Mouse (Mus musculus) lung, postnatal 10 days (tissue): ENCODE results near the gene Pde4d.
A peak's percentile ranks its signal among the peaks of the same experiment; 100 is the strongest.
"Not testable (repeated sequence)": the region's sequence is repeated elsewhere in the genome, so short reads cannot be mapped to it uniquely, and the experiment has no call there.

Experiments used
- DNase-seq: peaks from one replicate; pipeline ENCODE4 v3.0.0; 2021

The Pde4d gene

DNA sequence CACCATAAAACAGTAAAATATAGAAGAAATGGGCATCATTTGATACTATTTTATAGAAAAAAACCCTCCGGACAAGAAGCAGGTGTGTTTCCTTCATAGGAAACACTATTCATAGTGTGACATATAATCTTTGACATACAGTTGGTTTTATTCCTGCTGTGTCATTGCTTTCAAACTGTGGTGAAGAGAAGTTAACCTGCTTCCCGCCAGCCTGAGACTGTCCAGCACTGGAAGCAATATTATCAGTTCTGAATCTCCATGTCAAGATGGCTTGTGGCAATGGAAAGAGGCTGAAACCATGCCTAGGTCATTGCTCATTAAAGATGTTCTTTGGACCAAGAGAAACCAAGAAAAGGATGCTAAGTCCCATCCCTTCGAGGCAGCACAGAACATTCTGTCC, 265.3 kb downstream of the Pde4d start:
- DNase-seq, result no peak

DNA sequence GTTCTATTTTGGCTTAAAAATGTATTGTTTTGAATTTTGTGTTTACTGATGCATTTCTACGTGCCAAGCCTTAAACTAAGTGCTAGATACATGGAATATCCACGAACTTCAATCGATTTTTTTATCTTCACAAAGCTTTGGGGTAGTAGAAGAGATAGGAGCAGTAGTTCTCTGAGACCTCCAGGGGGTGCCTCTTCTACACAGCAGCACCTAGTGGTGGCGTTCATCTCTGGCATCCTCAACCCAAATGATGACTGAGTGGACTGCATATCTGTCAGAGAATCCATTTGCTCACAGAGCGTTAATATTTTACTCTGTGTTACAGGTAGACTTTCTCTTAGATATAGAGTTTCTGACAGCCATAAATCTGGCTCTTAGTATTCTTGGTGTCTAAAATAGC, 272.5 kb downstream of the Pde4d start:
- DNase-seq, result peak; percentile 45

DNA sequence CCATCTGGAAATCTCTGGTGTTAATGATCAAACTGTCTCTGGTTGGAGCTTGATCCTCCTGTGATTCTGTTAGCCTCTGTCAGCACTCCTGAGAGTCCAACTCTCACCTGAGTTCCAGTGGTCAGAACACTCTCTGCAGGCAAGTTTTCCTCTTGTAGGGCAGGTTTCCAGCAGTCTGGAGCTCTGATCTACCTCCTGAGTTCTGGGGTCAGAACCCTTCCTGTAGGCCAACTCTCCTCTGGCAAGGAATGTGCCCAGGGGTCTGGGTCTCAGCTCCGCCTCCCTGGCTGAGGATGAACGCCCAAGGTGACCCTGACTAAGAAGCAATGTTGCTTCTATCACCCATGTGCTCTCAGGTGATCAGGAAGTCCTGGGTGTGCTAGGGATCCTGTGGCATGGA, 284.6 kb downstream of the Pde4d start:
- not testable (repeated sequence) for DNase-seq

DNA sequence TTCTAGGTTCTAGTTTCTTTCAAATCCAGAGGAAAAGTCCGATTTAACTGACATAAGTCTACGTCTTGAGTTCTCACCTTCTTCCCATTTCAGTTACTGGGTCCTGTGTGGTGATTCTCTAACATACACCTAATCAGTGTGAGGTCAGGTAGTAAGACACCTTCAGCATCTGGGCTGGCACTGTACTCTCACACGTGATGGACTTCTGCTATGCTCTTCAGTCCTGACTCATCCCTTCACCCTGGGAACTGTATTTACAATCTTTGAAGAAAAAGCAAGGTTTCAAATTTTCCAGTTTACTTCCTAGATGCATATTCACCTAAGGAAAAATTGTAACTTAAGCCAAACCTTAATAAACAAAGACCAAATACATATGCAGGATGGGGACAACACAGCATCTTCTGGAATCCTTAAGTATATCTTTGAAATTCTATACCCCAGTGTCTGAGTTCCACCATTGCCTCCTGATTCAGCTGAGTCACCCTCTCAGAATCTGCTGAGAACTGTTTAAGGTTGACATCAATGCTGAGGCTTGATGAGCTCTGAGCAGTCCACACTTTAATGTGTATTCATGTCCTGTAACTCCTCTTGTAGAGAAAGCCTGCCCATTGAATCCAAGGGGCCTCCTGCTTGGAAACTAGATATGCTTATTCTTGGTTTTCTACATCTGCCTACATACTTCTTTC, 301.6 kb downstream of the Pde4d start:
- no peak for DNase-seq

DNA sequence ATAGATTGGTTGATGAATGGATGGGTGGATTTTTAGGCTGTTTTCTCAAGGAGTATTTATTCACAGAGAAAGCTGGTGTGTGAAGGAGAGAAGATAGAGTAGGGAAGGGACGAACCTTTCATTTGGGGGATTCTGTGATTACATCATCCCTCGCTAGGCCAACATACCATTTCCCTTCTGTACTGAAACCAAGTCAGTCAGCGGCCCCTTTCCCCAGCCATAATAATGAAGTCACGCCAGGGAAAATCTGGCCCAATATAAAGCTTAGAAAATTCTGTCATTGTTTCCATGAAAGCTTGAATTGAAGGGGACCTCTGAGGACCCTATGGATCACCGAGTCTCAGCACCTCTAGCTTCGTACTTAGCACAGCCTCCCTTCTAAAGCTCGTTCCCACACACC, 307.7 kb downstream of the Pde4d start:
- no peak for DNase-seq

DNA sequence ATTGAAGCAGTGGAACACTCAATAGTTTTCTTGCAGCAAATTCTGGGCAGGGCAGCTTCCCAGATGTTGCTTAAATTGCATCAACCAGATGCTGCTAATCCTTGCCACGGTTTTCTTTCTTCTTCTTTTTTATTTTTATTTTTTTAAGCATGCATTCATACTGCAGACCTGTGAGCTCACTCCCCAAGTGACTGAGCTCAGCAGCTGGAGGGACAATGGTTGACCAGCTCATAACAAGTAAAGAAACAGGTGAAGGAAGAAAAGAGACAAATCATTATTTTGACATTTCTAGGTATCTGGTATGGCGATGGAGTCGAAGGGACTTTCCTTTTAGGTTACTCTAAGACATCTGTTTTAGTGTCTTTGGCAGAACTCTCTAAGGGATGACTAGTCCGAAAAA, 308.6 kb downstream of the Pde4d start:
- no peak for DNase-seq

DNA sequence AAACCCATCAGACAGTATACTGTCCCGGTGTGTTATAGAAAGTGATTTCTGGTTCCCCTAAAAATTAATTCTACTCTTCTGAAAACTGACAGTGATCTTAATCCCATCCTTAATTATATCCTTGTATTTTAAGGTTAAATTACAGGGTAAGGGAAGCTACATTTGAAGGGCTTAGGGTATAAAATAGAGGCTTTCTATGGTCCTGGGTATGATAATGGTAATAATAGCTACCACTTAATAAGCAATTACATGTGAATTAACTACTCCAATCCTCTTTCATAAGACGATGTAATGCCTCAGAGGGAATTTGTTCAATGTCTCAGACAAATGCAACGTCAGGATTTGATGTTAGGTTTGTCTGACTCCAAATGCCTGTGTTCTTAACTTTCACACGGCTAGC, 309.4 kb downstream of the Pde4d start:
- no peak for DNase-seq

DNA sequence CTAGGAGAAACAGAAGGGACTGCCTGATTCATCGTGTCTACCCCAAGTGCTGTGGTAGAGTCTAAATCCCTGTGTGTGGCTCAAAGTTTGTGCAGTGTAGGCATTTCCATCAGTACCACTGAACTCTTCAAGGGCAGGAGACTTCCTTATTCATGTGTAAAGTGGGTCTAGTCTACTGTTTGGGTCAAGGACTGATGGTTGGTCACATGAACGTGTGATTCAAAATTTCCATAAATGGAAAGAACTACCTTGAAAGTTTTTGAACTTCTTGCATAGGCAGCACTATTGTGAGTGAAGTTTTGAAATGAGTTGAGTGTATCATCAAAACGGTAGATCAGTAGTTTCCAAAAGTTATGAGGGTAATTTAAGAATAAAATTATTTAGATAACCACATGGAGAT, 313.5 kb downstream of the Pde4d start:
- no peak for DNase-seq

DNA sequence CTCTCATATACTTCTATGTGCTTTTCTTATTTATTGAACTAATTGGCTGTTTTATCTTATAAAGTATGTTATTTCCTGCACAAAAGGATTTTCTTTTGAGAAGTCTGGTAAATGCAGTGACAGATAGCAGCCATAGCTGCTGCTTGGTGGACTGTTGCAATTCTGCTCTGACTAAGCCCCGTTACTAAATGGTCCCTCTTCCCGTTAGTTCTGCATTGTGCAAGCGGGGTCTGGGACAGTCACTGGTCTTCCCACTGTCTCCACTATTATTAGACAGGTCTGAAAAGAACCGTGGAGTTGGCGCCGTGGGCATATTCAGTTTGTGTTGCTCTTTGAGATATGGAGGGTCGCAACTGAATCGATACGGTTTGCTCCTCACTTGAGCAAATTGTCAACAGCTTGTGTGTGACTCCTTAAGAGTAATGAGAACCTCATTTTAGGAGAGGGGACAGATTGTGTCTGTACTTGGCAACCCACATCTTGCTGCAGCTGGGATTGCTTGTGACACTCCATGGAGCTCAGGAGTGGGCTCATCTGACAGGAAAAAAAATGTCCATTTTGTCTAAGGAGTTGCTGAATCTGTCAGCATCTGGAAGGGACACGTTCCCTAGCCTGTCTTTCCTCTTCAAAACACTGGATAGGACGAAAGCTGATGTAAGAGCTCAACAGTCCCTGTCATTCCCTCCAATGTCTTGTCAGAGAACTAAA, 316.4 kb downstream of the Pde4d start:
- peak; percentile 7 for DNase-seq

DNA sequence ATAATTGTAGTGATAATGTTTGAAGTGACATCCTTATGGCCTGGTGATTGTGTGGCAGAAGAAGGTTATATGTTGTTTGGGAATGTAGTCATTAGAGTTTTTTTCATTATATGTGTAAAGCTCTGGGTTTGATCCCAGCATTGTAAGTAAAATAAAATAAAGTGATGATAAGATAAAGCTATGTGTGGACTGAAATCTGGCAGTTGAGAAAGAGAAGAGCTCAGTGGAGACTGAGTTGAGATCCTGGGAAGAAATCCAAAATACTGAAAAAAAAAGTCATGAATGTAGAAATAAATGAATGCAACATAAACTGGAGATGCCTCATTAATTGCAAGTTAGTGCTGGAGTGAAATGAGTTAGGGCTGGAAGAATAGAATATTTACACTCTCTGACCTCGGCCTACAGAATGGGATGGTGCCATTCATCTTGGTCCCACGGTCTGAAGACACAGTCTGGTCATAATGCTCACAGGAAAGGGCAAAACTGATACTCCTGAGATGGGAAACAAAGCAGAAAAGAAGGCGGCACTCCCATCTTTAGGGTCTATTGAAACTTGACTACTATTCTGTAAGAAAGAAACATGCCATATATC, 319.8 kb downstream of the Pde4d start:
- DNase-seq, result no peak

DNA sequence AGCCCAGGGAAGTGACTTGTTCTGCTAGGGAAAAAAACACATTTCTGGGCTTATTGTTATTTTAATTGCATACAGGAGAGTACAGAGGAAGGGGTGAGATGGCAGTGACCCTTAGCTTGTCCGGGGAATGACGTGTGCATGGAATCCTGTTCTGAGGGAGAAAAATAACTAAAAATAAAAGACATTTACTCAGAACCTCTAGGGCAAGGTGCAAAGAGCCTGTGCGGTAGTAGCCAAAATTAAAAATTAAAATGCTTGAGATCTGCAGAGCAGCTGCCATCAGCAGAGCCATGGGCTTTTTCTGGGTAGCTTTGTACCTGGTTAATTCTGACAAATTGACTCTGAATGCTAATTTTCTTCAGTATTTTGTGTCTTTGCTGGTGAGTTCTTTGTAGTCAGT, 322.6 kb downstream of the Pde4d start:
- no peak for DNase-seq

DNA sequence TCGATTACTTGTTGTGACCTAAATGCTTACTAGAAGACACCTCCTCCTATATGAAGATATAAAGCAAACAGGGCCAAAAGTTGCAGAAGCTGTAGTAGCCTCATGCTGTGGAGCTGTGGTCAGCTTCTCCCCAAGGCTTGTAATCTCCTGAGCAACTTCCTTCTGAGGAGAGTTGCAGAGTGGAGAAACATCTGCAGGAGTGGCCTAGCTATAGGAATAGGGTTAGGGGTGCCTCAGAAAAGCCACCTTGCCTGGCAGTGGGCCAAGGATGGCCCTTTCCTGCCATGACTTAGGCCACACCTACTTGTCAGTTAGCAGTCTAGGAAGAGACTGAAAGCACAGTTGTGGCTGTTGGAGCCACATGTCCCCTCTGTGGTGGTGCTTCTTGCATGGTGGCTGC, 325.2 kb downstream of the Pde4d start:
- DNase-seq, result peak; percentile 4

DNA sequence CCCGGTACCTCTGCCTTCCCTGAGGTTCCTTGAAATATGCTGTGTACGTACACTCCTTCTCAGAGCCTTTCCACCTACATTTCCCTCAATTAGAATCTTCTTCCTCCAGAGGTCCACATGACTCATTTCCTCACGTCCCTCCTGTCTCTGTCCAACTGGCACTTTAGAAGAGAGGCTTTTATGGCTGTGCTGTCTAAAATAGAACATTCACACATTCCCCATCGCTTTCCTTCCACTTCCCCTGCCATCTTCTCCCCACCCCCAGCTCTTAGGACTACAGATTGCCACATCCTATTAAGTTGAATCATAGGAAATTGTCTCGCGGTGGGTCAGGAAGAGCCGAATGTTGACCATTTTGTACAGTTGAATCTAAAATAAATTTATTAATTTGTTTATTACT, 326.1 kb downstream of the Pde4d start:
- peak; percentile 1 for DNase-seq

DNA sequence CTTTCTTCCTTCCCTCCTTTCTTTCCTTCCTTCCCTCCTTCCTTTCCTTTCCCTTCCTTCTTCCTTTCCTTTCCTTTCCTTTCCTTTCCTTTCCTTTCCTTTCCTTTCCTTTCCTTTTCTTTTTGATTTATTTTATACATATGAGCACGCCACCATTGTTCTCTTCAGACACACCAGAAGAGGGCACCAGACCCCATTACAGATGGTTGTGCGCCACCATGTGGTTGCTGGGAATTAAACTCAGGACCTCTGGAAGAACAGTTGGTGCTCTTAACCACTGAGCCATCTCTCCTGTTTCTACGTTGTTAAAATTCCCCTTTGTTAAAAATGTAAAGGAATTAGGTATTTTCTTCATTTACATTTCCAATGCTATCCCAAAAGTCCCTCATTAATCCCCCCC, 347.9 kb downstream of the Pde4d start:
- not testable (repeated sequence) for DNase-seq

DNA sequence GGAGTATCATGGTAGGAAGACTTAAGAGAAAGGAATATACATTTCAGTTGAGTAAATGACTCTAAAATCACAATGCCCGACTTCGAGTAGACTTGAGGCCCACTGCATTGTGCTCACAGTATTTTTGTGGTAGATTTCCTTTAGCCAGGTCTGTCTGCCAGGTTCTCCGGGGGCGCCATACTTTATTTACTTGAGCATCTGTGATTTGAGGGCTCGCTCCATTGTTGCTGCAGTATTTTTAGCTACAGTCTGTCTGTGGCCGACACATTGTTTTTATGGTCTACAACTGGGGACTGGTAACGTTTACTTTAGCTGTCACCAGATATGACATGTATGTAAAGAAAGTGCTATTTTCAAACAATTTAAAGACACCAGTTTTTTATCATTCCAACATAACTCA, 359.4 kb downstream of the Pde4d start:
- DNase-seq, result no peak

DNA sequence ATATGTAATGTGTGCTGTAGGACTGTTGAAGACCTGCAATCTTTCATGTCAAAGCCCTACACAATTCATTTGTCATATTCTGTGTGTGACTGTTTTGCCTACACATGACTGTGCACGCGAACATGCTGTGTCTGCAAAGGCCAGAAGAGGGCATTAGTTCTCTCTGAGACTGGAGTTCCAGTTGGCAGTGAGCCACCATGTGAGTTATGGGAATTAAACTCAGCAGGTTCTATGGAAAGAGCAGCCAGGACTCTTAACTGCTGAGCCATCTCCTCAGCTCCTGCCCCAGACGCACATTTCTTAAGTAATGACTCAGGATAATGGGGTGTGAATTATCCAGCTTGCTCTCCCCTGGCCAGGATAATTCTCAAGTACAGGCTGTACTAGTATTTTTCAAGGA, 363.2 kb downstream of the Pde4d start:
- peak; percentile 43 for DNase-seq

DNA sequence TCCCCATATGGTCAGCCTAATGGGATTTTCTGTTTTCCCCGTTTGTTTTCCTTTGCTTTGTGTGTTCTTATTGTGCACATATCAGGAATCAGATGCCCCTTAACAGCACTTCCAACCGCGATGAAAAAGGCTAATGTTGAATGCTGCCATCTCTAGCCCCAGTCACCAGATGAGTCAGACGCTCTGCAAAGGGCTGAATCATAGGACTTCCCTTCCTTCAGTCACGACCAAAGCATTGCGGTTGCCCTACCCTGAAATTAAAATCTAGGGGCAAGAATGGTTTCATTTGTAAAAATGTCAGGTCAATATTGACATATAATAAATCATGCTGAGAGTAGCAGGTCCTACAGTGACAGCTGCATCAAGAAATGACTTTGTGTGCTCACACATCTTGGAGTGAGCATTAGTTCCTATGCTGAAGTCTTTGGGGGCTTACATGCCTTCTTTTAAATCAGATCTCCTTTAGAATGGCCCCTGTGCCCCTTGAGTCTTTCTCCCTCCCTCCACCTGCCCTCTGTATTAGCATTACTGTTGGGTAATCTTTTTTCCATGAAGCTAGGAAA, 370.2 kb downstream of the Pde4d start:
- DNase-seq, result no peak

DNA sequence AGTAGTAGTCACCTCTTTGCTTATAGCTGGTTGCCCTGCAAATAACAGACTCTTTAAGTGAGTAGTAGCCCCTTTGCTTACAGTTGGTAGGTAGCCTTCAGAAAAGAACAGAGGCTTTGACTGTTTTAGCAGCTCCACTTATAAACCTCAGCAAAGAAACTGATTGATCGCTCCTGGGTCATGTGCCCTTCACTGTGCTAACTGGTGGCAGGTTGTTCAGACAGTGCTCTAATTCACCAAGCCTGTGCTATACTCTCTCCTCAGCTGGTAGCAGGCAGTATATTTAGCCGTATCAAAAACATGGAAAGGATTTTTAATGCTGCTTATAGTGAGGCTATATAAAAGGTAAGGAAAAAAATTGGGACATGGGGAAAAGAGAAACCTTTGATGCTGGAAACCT, 370.7 kb downstream of the Pde4d start:
- no peak for DNase-seq

DNA sequence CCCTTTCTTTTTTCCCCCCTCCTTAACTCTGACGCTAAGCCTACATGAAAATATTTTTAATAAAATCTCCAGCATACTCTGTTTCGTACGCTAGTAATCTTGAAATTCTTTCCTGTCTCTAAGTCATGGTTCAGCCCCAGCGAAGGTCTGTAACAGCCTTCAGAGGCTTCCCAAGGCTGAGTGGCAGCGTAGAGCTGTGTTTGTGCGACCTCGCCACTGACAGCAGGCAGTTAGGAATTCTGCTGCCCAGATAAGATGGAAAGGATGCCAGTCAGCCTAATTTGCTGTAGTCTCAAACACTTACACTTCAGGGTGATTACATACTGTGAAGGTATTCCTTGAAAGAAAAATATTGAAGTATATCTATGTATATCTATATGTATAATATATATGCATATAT, 371.5 kb downstream of the Pde4d start:
- DNase-seq, result no peak

DNA sequence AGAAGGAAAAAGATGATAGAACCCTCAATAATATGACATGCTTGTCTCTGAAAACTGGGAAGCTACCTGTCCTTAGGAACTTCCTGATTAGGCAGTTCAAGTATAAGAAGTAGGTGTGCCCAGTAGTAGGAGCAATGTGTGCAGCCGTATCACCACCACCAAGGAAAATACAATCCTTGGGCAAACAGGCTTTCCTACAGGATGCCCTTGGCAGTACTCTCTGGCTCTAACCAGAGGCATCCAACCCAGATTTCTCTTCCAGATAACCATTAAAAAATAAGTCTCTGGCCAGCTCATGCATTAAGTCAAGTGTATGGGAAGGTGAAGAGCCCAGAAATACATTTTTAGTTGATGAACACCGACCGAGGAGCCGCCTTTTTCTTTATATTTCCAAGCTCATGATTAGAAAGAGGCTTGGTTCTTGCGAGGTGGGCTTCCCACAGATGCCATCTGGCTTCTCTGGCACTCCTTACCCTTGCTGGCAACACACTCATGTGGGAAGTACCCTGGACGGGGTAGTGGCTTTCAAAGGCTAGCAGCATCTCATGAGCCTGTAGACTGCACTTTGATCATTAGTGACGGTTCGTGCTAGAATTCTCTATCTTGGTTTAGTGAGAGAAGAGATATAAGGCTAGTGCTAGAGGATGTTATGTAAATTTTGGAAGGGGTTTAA, 375.0 kb downstream of the Pde4d start:
- DNase-seq, result no peak

DNA sequence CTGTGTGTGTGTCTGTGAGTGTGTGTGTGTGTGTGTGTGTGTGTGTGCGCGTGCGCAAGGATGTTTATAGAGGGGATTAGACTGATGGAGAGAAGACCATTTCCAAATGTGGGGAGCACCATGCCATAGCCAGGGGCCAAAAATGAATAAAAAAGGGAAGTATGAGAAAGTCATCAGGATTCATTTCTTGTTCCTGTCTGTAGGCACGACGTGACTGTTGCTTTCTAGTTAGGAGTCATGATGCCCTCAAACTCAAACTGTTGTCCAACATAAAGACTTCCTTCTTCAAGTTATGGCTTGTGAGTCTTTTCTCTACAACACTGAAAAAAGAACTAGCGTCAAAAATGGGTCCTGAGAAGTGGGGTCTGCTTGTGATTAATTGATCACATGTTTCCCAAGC, 375.8 kb downstream of the Pde4d start:
- DNase-seq, result no peak

DNA sequence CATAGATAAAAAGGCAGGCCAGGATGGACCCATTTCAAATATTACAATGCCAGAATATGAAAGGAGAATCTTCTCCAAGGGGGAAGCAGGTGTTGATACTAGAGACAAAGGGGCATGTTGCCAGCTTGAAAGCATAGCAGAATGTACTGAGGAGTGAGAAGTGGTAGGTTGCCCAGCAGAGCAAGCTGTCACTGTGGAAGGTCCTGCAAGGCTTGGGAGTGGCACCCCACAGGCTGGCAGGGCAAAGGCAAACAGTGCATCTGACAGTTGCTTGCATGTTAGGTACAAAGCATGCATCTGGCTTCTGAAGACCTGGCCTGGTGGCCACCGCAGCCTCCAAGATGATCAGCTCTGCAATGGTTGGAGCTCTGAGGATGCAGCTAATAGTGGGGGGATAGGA, 384.4 kb downstream of the Pde4d start:
- DNase-seq, result no peak

DNA sequence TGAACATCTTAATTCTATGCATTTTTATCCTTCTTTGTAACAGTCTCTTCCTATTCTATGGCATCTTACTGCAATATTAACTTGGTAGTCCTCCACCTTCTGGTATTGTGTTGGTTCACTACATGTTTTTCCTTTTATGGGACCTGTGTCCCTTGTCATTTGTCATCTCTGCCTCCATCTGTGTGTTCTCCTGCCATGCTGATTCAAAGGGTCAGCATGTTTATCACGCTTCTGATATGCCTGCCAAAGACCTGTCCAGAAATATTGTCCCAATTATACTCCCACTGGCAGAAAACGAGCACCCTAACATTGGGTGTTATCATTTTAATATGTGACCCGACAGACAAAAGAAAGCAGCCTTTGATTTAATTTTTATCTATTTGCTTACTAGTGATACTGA, 386.6 kb downstream of the Pde4d start:
- no peak for DNase-seq

DNA sequence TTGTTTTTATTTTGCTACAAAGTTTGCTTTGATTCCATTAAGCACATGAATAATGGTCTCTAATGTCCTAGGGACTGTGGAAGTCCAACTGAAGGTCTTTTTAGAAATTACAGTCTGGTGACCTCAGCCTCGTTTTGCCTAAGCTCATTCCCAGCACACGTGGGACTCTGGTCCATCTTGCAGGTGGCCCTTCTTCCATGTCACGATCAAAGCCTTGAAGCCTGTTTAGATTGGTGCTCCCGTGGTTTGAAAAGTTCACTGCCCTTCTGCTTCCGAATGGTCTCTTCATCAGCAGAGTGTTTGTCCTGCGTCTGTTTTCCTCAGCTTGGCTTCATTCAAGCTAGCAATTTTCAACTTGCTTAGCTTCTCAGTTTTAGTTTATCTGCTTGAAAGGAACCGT, 389.4 kb downstream of the Pde4d start:
- DNase-seq, result no peak
